Comparison of ENCODE assay signal across 31 mouse cellular contexts in genomic region chr14:109648536-109648935, GRCm38 (mm10).
"Had no signal": no experiment of that assay in that cellular context is flagged by ENCODE, and none has a peak within 500 bp of the region (broad histone marks: within the 10 kb centered on the region; RNA-seq: fewer than 3 reads in every experiment).

No protein-coding gene starts in this region.

- H3K9ac ChIP-seq: heart, embryonic 12.5 days; heart, embryonic 13.5 days; heart, embryonic 15.5 days; hindbrain, embryonic 12.5 days; hindbrain, embryonic 13.5 days; hindbrain, embryonic 14.5 days; hindbrain, embryonic 15.5 days; intestine, embryonic 15.5 days; kidney, embryonic 15.5 days had no signal

- DNase-seq: heart, postnatal 10 days; heart, postnatal 14 days; heart, postnatal 36 days; heart, postnatal 4 days; kidney, adult 11 months; kidney, adult 18-20 months; kidney, adult 2 months; kidney, adult 8-10 months; kidney, adult 9 months; kidney, postnatal 10 days; kidney, postnatal 14 days; kidney, postnatal 25 days; kidney, postnatal 36 days; kidney, postnatal 4 days; layer of hippocampus, adult 9-11 months; layer of hippocampus, postnatal 36 days had no signal

- H3K27ac ChIP-seq: heart, embryonic 10.5 days; heart, embryonic 13.5 days; heart, embryonic 15.5 days; hindbrain, embryonic 10.5 days; hindbrain, embryonic 12.5 days; hindbrain, embryonic 13.5 days; hindbrain, embryonic 14.5 days; hindbrain, embryonic 15.5 days; hindbrain, postnatal 0 days; intestine, embryonic 15.5 days; kidney, embryonic 15.5 days; kidney, postnatal 0 days; layer of hippocampus, adult 2 months; left cerebral cortex, adult 2 months had no signal

- H3K4me3 ChIP-seq: heart, embryonic 10.5 days; heart, embryonic 12.5 days; heart, embryonic 13.5 days; heart, embryonic 15.5 days; hindbrain, embryonic 10.5 days; hindbrain, embryonic 12.5 days; hindbrain, embryonic 13.5 days; hindbrain, embryonic 15.5 days; intestine, embryonic 15.5 days; kidney, embryonic 15.5 days; layer of hippocampus, adult 2 months; left cerebral cortex, adult 2 months had no signal

- H3K36me3 ChIP-seq: heart, embryonic 10.5 days; heart, embryonic 12.5 days; heart, embryonic 13.5 days; heart, embryonic 15.5 days; hindbrain, embryonic 10.5 days; hindbrain, embryonic 12.5 days; hindbrain, embryonic 13.5 days; hindbrain, embryonic 15.5 days; intestine, embryonic 15.5 days; kidney, embryonic 15.5 days had no signal

- H3K4me1 ChIP-seq: heart, embryonic 10.5 days; heart, embryonic 12.5 days; heart, embryonic 13.5 days; heart, embryonic 15.5 days; hindbrain, embryonic 10.5 days; hindbrain, embryonic 12.5 days; hindbrain, embryonic 13.5 days; hindbrain, embryonic 15.5 days; intestine, embryonic 15.5 days; kidney, embryonic 15.5 days had no signal

- H3K27me3 ChIP-seq: heart, embryonic 12.5 days; heart, embryonic 13.5 days; heart, embryonic 15.5 days; hindbrain, embryonic 12.5 days; hindbrain, embryonic 13.5 days; hindbrain, embryonic 15.5 days; intestine, embryonic 15.5 days; kidney, embryonic 15.5 days had no signal

- H3K9me3 ChIP-seq: heart, embryonic 10.5 days; heart, embryonic 12.5 days; heart, embryonic 13.5 days; heart, embryonic 15.5 days; hindbrain, embryonic 10.5 days; hindbrain, embryonic 12.5 days; hindbrain, embryonic 13.5 days; hindbrain, embryonic 15.5 days; intestine, embryonic 15.5 days; kidney, embryonic 15.5 days had no signal
